Mouse (Mus musculus): ENCODE data around the gene 2700081O15Rik. TPM values are rescaled to one million over a fixed set of nuclear protein-coding genes. Genes with fewer than 3 reads are reported as not detected.

The 2700081O15Rik gene
- total RNA-seq, 2 experiments from 2014 or later: 51.2 to 51.5 TPM

GRCm38 (mm10) chr19:7445596-7445995 is 28.2 kb downstream of the 2700081O15Rik start:
- intact Hi-C loops (cut with DNase I): loop anchor here (10.0 kb wide), 1 partner anchor 149 kb away; no protein-coding TSS in a partner anchor

DNA sequence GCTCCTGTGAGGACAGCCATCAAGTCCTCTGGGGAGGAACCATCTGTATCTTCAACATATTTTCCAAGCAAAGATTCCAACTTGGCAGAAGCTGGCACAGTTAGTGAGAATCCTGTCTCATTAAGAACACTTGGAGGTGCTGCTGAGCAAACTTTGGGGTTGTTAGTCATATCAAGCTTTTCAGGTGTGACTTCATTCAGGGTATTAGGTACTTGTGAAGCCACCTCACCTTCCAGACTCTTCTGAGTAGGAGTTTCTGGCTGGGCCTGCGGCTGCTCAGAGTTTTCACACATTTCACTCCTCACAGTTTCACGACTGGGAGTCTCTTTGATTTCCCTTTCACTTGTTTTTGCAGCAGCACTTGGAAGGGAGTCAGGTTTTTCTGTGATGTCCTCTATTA is 39.4 kb downstream of the 2700081O15Rik start:
- no peak for DNase-seq (ENCODE audit: extremely low spot score in 1 of 2, low spot score in 2 of 2)
- intact Hi-C loops (cut with DNase I): no loop called here

More at GRCm38 (mm10) chr19:7445596-7445995, 28.2 kb downstream of the 2700081O15Rik start:
- no peak for DNase-seq (ENCODE audit: extremely low spot score in 1 of 2, low spot score in 2 of 2)

DNA sequence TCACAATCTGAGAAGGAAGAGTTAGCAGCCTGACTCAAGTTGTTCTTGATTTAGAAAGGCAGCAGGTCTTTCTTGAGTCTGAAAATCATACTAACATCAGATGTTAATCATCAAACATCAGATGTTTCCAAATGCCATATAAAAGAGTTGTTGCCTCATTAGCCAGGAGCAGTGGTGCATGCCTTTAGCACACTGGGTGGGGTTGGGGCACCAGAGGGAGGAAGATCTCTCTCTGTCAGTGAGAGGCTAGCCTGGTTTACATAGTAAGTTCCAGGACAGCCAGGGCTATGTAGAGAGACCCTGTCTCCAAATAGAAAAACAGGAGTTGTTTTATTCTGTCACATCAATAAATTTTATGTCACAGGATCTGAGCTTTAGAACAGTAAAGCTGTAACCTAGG is 41.5 kb downstream of the 2700081O15Rik start:
- intact Hi-C loops (cut with DNase I): no loop called here
- no peak for DNase-seq (ENCODE audit: extremely low spot score in 1 of 2, low spot score in 2 of 2)

DNA sequence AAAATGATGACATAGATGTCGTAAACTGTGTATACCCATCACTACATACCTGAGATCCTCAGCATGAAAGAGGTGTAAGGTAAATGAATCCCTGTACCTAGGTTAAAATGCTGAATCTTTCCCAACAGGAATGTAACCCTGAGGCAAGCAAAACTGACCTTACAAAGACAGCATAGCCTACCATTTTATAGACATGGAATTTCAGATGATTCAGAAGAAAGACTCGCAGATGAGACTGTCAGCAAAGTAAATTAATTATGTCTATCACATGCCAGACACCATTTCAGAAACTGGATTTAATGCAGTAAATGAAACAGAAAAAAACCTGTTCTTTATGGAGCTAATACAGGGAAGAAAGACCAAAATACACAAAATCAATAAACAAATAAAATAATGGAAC is 41.9 kb downstream of the 2700081O15Rik start:
- DNase-seq (ENCODE audit: extremely low spot score in 1 of 2, low spot score in 2 of 2): no peak
- intact Hi-C loops (cut with DNase I): no loop called here

DNA sequence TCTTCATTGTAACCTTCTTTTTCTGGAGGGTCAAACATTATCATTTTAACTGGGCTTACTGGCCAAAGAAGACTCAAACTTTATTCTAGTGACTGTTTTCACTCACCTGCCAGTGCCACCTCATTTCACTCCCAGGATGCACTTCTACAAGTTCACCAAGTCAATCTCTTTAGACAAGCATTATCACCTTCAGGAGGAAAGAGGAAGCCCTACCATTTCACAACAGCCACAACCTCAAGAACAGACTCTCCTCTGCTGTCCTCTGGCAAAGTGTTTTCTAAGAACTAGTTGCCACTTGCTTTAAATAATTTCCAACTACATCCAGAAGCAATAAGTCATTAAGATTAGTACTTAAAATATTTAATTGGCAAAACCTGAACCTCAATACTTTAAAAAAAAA is 50.5 kb downstream of the 2700081O15Rik start:
- DNase-seq (ENCODE audit: extremely low spot score in 1 of 2, low spot score in 2 of 2): no peak
- intact Hi-C loops (cut with DNase I): no loop called here

GRCm38 (mm10) chr19:7470643-7471042 is 53.2 kb downstream of the 2700081O15Rik start:
- DNase-seq (ENCODE audit: extremely low spot score in 1 of 2, low spot score in 2 of 2): no peak

More at GRCm38 (mm10) chr19:7470643-7471042, 53.2 kb downstream of the 2700081O15Rik start:
- intact Hi-C loops (cut with DNase I): no loop called here

Small RNAs within 50 kb of the gene (microRNA-seq; reads per million reads assigned to microRNA genes)
- 2.6 reads per million for gene Mir6991

Other genes with a start within 250 kb of the 2700081O15Rik start
- 100 to 1,000 TPM; 222 to 235 TPM for gene Otub1, start 211.3 kb upstream of the 2700081O15Rik start, total RNA-seq (2021)
- gene Cox8a, start 200.0 kb upstream of the 2700081O15Rik start, total RNA-seq (2021): 100 to 1,000 TPM; 855 to 924 TPM
- gene Naa40, start 176.4 kb upstream of the 2700081O15Rik start, total RNA-seq (2021): 10 to 100 TPM; 40.6 to 41.5 TPM
- gene Rcor2, start 150.3 kb upstream of the 2700081O15Rik start, total RNA-seq (2021): 10 to 100 TPM; 16.0 to 18.7 TPM
- gene Mark2, start 75.8 kb upstream of the 2700081O15Rik start, total RNA-seq (2021): 100 to 1,000 TPM; 113 to 116 TPM
- gene Spindoc, start 34.6 kb upstream of the 2700081O15Rik start, total RNA-seq (2021): 10 to 100 TPM; 33.4 to 38.2 TPM
- 100 to 1,000 TPM; 927 to 930 TPM for gene Rtn3, start 65.7 kb downstream of the 2700081O15Rik start, total RNA-seq (2021)
- gene Atl3, start 76.4 kb downstream of the 2700081O15Rik start, total RNA-seq (2021): 10 to 100 TPM; 19.4 to 21.6 TPM
- gene Pla2g16, start 139.8 kb downstream of the 2700081O15Rik start, total RNA-seq (2021): 1 to 10 TPM; 8.0 to 8.5 TPM
- under 1 TPM; 0.26 to 0.28 TPM for gene Lgals12, start 189.6 kb downstream of the 2700081O15Rik start, total RNA-seq (2021)
- not detected for gene Hrasls5, start 194.9 kb downstream of the 2700081O15Rik start, total RNA-seq (2021)